Mouse (Mus musculus) B cell, adult (primary cell): ENCODE results near the gene Vmn2r36. TPM values are rescaled to one million over a fixed set of nuclear protein-coding genes. Genes with fewer than 3 reads are reported as not detected.

ENCODE experiments used
- total RNA-seq: library from RNA; stranded (reverse); gene quantifications from 4 replicates; pipeline ENCODE4 v1.2.4, GENCODE M21; 2023; ENCODE audit not compliant: inconsistent age

Vmn2r36 gene
- not detected in 4 replicates for total RNA-seq

DNA sequence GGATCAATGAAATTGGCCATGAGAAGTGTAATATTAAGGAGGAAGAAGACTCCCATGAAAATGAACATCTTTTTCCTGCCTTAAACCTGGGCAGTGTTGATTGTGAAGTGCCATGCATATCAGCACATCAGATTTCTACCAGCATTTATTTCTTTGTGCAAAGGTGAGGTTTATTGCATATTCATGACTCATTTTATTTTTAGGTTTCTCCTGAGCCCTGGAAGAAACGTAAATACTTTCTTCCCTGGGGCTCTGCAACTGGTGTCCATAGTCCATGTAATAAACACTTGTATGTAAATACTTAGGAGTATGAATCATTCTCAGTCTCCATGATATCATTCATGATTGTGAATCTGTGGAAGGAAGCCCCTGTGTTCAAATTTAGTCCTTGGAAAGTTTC lies at the start of gene Vmn2r36:
Gene Vmn2r36, minus strand, starts transcription at position 101 of the 400 bp plus-strand sequence.

Other genes with a start within 250 kb of the Vmn2r36 start
- not detected in 4 replicates for gene Vmn2r34, start 213.0 kb downstream of the Vmn2r36 start, total RNA-seq
- gene Vmn2r35, start 82.6 kb downstream of the Vmn2r36 start, total RNA-seq = not detected in 4 replicates